Mouse (Mus musculus) mouse trophoblast stem cell (cell line): ENCODE results near the gene 2310034C09Rik.
"Not testable (repeated sequence)": the region's sequence is repeated elsewhere in the genome, so short reads cannot be mapped to it uniquely, and the experiment has no call there.

Experiments
- in situ Hi-C, 2 experiments: fragments of 300-500 bp; cut with MseI, MboI; formaldehyde crosslinking; loops; 2 replicates in 1 of 2; 3 replicates in 1 of 2; pipeline ENCODE4 v1.15.1; 2025

2310034C09Rik gene

GRCm38 (mm10) chr16:88758547-88758946 lies at the start of gene 2310034C09Rik:
Gene 2310034C09Rik (plus strand): TSS chr16:88758847.
- in situ Hi-C loops: not testable (repeated sequence)

GRCm38 (mm10) chr16:88710757-88711156 lies 47.9 kb upstream of the 2310034C09Rik start:
- in situ Hi-C loops: no loop called here

- in situ Hi-C loops: no loop called here
Observed at GRCm38 (mm10) chr16:88711245-88711644, 47.4 kb upstream of the 2310034C09Rik start.

GRCm38 (mm10) chr16:88716549-88716948 lies 42.1 kb upstream of the 2310034C09Rik start:
- in situ Hi-C loops: no loop called here

- in situ Hi-C loops: no loop called here
Observed at GRCm38 (mm10) chr16:88720031-88720430, 38.6 kb upstream of the 2310034C09Rik start.

- in situ Hi-C loops: no loop called here
Observed at GRCm38 (mm10) chr16:88728812-88729275, 29.8 kb upstream of the 2310034C09Rik start, which contains the start of gene Krtap13-1. Gene Krtap13-1 (plus strand): TSS chr16:88728862.

- in situ Hi-C loops: no loop called here
Observed at GRCm38 (mm10) chr16:88735391-88735790, 23.3 kb upstream of the 2310034C09Rik start.

GRCm38 (mm10) chr16:88744750-88745340 lies 13.8 kb upstream of the 2310034C09Rik start:
- in situ Hi-C loops: no loop called here

- in situ Hi-C loops: no loop called here
Observed at GRCm38 (mm10) chr16:88747943-88748342, 10.7 kb upstream of the 2310034C09Rik start.

GRCm38 (mm10) chr16:88751535-88751934 lies 7.1 kb upstream of the 2310034C09Rik start, which contains the start of gene Krtap13:
Gene Krtap13 (minus strand): TSS chr16:88751635.
- in situ Hi-C loops: not testable (repeated sequence)

- in situ Hi-C loops: no loop called here
Observed at GRCm38 (mm10) chr16:88774106-88774505, 15.5 kb downstream of the 2310034C09Rik start, which contains the start of gene 2310057N15Rik. Gene 2310057N15Rik (minus strand): TSS chr16:88774206.

- in situ Hi-C loops: no loop called here
Observed at GRCm38 (mm10) chr16:88777596-88777995, 18.9 kb downstream of the 2310034C09Rik start, which contains the start of gene Gm5965. Gene Gm5965 (plus strand): TSS chr16:88777896.

- in situ Hi-C loops: no loop called here
Observed at GRCm38 (mm10) chr16:88786786-88787185, 28.1 kb downstream of the 2310034C09Rik start.
